Mouse (Mus musculus) cerebellum, adult 2 months (tissue): ENCODE measurements around the gene Fzd4.

ENCODE experiments used
- CTCF ChIP-seq: fragments of 200-500 bp; IDR thresholded peaks from 2 replicates; pipeline ENCODE4 v1.5.1; 2011; ENCODE audit warnings: low read depth, mild to moderate bottlenecking, control low read depth, low read length, moderate library complexity, borderline replicate concordance; ENCODE audit not compliant: insufficient read depth
- POLR2A ChIP-seq: fragments of 200-500 bp; IDR thresholded peaks from 2 replicates; pipeline ENCODE4 v1.6.1; 2011; ENCODE audit warnings: low read length, control low read depth, borderline replicate concordance; ENCODE audit not compliant: insufficient read depth

GRCm38 (mm10) chr7:89404081-89404733, at the start of gene Fzd4, which contains the start of gene Tmem135:
- TF ChIP-seq CTCF (no peak), POLR2A (peak; percentile 49; the same call in 1 of the 2 replicates)
